ENCODE assay signal across 14 mouse cellular contexts in the genomic region with DNA sequence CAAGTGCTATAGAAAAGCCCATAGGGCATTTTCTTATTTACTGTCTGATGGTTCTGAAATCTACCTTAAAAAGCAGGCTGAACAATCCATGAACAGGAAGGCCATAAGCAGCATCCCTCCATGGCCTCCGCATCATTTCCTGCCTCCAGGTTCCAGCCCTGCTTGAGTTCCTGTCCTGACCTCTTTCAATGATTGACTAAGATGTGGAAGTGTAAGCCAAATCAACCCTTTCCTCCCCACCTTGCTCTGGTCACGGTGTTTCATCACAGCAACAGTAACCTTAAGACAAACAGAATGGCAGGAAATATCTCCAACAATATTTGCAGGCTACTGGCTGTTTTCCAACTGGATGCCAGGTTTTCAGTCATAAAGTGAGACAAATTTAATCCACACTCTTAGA. TPM values are rescaled to one million over a fixed set of nuclear protein-coding genes. Genes with fewer than 3 reads are reported as not detected.
DNase-seq lines count a peak whose midpoint lies in the region; ATAC-seq and TF ChIP-seq lines count a peak whose summit lies in the region.
"Had no signal": no experiment of that assay in that cellular context is flagged by ENCODE, and none has a peak within 500 bp of the region (broad histone marks: within the 10 kb centered on the region; RNA-seq: fewer than 3 reads in every experiment).

No protein-coding gene starts in this region.

- no peak overlapping the region for H3K27ac ChIP-seq in hindbrain, postnatal 0 days
- no peak overlapping the region for H3K27ac ChIP-seq in hindbrain, embryonic 10.5 days
- no peak overlapping the region for H3K27ac ChIP-seq in midbrain, embryonic 10.5 days (replicated peaks)
- H3K27ac ChIP-seq in midbrain, postnatal 0 days (ENCODE audit: low read depth, low read length) = no peak overlapping the region
- no peak overlapping the region for H3K27ac ChIP-seq in kidney, postnatal 0 days
- peak overlapping the region; percentile 8; the same call in 1 of the 2 replicates for H3K27ac ChIP-seq in liver, postnatal 0 days (ENCODE audit: low read depth)
- H3K27ac ChIP-seq: limb, embryonic 12.5 days; stomach, postnatal 0 days had no signal

- ATAC-seq in hindbrain, postnatal 0 days = no peak
- no peak for ATAC-seq in midbrain, postnatal 0 days (ENCODE audit: low FRiP score)
- ATAC-seq in kidney, postnatal 0 days (replicated peaks; ENCODE audit: low FRiP score, low read depth) = no peak
- no peak for ATAC-seq in liver, postnatal 0 days

- H3K4me1 ChIP-seq in hindbrain, postnatal 0 days (ENCODE audit: insufficient read depth, low read length) = peaks cover 15% of the 10 kb centered on the region
- peaks cover 57% of the 10 kb centered on the region for H3K4me1 ChIP-seq in hindbrain, embryonic 10.5 days (replicated peaks)
- peaks cover 61% of the 10 kb centered on the region for H3K4me1 ChIP-seq in midbrain, embryonic 10.5 days
- H3K4me1 ChIP-seq in midbrain, postnatal 0 days (ENCODE audit: insufficient read depth, low read length) = peaks cover 21% of the 10 kb centered on the region
- 0 out of 2 replicates have a peak, but pooled peaks cover 4% of the 10 kb centered on the region for H3K4me1 ChIP-seq in kidney, postnatal 0 days (replicated peaks; ENCODE audit: insufficient read depth, low read length)
- H3K4me1 ChIP-seq in liver, postnatal 0 days (ENCODE audit: insufficient read depth) = peaks cover 38% of the 10 kb centered on the region

- 63% methylated on average over 2 of the region's 2 CpGs for WGBS in hindbrain, postnatal 0 days
- WGBS in hindbrain, embryonic 10.5 days = 75% methylated on average over 2 of the region's 2 CpGs
- 80% methylated on average over 2 of the region's 2 CpGs for WGBS in midbrain, embryonic 10.5 days
- WGBS in midbrain, postnatal 0 days = 74% methylated on average over 2 of the region's 2 CpGs
- 29% methylated on average over 2 of the region's 2 CpGs for WGBS in kidney, postnatal 0 days
- WGBS in liver, postnatal 0 days (ENCODE audit: insufficient replicate concordance) = 37% methylated on average over 2 of the region's 2 CpGs

- H3K4me2 ChIP-seq in hindbrain, postnatal 0 days (ENCODE audit: low read depth, low read length) = peak overlapping the region; percentile 55; the same call in 1 of the 2 replicates
- no peak overlapping the region for H3K4me2 ChIP-seq in midbrain, postnatal 0 days (ENCODE audit: low read depth, low read length, poor library complexity, severe bottlenecking)
- H3K4me2 ChIP-seq in kidney, postnatal 0 days (ENCODE audit: low read length) = no peak overlapping the region
- peak overlapping the region; percentile 89 for H3K4me2 ChIP-seq in liver, postnatal 0 days (ENCODE audit: low read depth, low read length)
- H3K4me2 ChIP-seq: limb, embryonic 12.5 days had no signal

- H3K36me3 ChIP-seq in hindbrain, postnatal 0 days (ENCODE audit: insufficient read depth, low read length) = no peaks in the 10 kb centered on the region
- H3K36me3 ChIP-seq in hindbrain, embryonic 10.5 days = no peaks in the 10 kb centered on the region
- peaks cover 8% of the 10 kb centered on the region; the same call in 1 of the 2 replicates for H3K36me3 ChIP-seq in midbrain, embryonic 10.5 days
- no peaks in the 10 kb centered on the region for H3K36me3 ChIP-seq in midbrain, postnatal 0 days (ENCODE audit: insufficient read depth, low read length)
- no peaks in the 10 kb centered on the region for H3K36me3 ChIP-seq in kidney, postnatal 0 days (ENCODE audit: insufficient read depth, low read length)
- peaks cover 13% of the 10 kb centered on the region for H3K36me3 ChIP-seq in liver, postnatal 0 days (replicated peaks; ENCODE audit: insufficient read depth, low read length)
- H3K36me3 ChIP-seq: limb, embryonic 12.5 days had no signal

- no peak overlapping the region for H3K4me3 ChIP-seq in hindbrain, postnatal 0 days (ENCODE audit: low read length)
- no peak overlapping the region for H3K4me3 ChIP-seq in hindbrain, embryonic 10.5 days
- peak overlapping the region; percentile 93; the same call in 1 of the 2 replicates for H3K4me3 ChIP-seq in midbrain, embryonic 10.5 days
- no peak overlapping the region for H3K4me3 ChIP-seq in midbrain, postnatal 0 days (ENCODE audit: low read depth, low read length)
- H3K4me3 ChIP-seq in kidney, postnatal 0 days (replicated peaks; ENCODE audit: low read depth, low read length) = no peak overlapping the region
- H3K4me3 ChIP-seq in liver, postnatal 0 days (ENCODE audit: low read depth, low read length) = peak overlapping the region; percentile 96; the same call in 1 of the 2 replicates
- H3K4me3 ChIP-seq: limb, embryonic 12.5 days had no signal

- TF ChIP-seq CTCF in hindbrain, postnatal 0 days (IDR thresholded peaks at IDR 0.05; ENCODE audit: low read depth) = no peak
- no peak for TF ChIP-seq CTCF in midbrain, postnatal 0 days (IDR thresholded peaks at IDR 0.05)
- no peak for TF ChIP-seq CTCF in kidney, postnatal 0 days (IDR thresholded peaks at IDR 0.05; ENCODE audit: low read depth)
- TF ChIP-seq CTCF in liver, postnatal 0 days (IDR thresholded peaks at IDR 0.05; ENCODE audit: low read depth) = no peak

- no peak for TF ChIP-seq EP300 in liver, postnatal 0 days (IDR thresholded peaks at IDR 0.05; ENCODE audit: low read depth)

- no peak for DNase-seq in hindbrain, postnatal 0 days (ENCODE audit: low spot score)
- DNase-seq in hindbrain, embryonic 10.5 days (ENCODE audit: low spot score) = no peak
- DNase-seq in midbrain, embryonic 10.5 days (ENCODE audit: low spot score) = peak; percentile 10
- DNase-seq in midbrain, postnatal 0 days (ENCODE audit: low spot score) = no peak
- peak; percentile 32 for DNase-seq in kidney, postnatal 0 days (ENCODE audit: low spot score)
- DNase-seq in liver, postnatal 0 days = no peak
- no peak for DNase-seq in cerebellum, postnatal 36 days
- DNase-seq: cerebellum, adult 9-11 months; gastrocnemius, postnatal 36 days; retina, postnatal 1 day; thymus, postnatal 36 days had no signal

- no peaks in the 10 kb centered on the region for H3K9me3 ChIP-seq in hindbrain, postnatal 0 days (ENCODE audit: low read length)
- no peaks in the 10 kb centered on the region for H3K9me3 ChIP-seq in hindbrain, embryonic 10.5 days
- no peaks in the 10 kb centered on the region for H3K9me3 ChIP-seq in midbrain, embryonic 10.5 days (replicated peaks)
- no peaks in the 10 kb centered on the region for H3K9me3 ChIP-seq in midbrain, postnatal 0 days (ENCODE audit: low read length)
- no peaks in the 10 kb centered on the region for H3K9me3 ChIP-seq in kidney, postnatal 0 days (replicated peaks; ENCODE audit: low read length)
- no peaks in the 10 kb centered on the region for H3K9me3 ChIP-seq in liver, postnatal 0 days (ENCODE audit: low read length)
- H3K9me3 ChIP-seq: limb, embryonic 12.5 days had no signal

- H3K9ac ChIP-seq in hindbrain, postnatal 0 days (replicated peaks; ENCODE audit: low read length) = no peak overlapping the region
- no peak overlapping the region for H3K9ac ChIP-seq in midbrain, postnatal 0 days (replicated peaks; ENCODE audit: low read length, poor library complexity, severe bottlenecking)
- H3K9ac ChIP-seq in kidney, postnatal 0 days (ENCODE audit: low read depth, low read length) = no peak overlapping the region
- no peak overlapping the region for H3K9ac ChIP-seq in liver, postnatal 0 days (replicated peaks)
- H3K9ac ChIP-seq: limb, embryonic 12.5 days had no signal

- no peaks in the 10 kb centered on the region for H3K27me3 ChIP-seq in hindbrain, postnatal 0 days (ENCODE audit: insufficient read depth, low read length)
- no peaks in the 10 kb centered on the region for H3K27me3 ChIP-seq in hindbrain, embryonic 10.5 days (ENCODE audit: insufficient read depth, poor library complexity, severe bottlenecking)
- no peaks in the 10 kb centered on the region for H3K27me3 ChIP-seq in midbrain, embryonic 10.5 days (ENCODE audit: low read depth, poor library complexity, severe bottlenecking)
- H3K27me3 ChIP-seq in midbrain, postnatal 0 days (ENCODE audit: insufficient read depth, low read length) = no peaks in the 10 kb centered on the region
- no peaks in the 10 kb centered on the region for H3K27me3 ChIP-seq in kidney, postnatal 0 days (ENCODE audit: insufficient read depth, low read length)
- H3K27me3 ChIP-seq in liver, postnatal 0 days (ENCODE audit: insufficient read depth, low read length) = no peaks in the 10 kb centered on the region
- H3K27me3 ChIP-seq: CH12.LX; limb, embryonic 12.5 days had no signal

RNA-seq across cellular contexts. Expression of a gene that starts 4.7 kb away (rescaled TPM):
- 57.0 and 60.8 TPM in 2 replicates for total RNA-seq in hindbrain, postnatal 0 days (2014; rRNA removed)
- polyA plus RNA-seq in hindbrain, postnatal 0 days (2015; fragmentation: Nextera tagmentation; extraction: Ambion mirVana) = 53.3 and 58.3 TPM in 2 replicates
- polyA plus RNA-seq in hindbrain, embryonic 10.5 days (2016; fragmentation: Nextera tagmentation; extraction: Ambion mirVana) = 25.2 and 26.4 TPM in 2 replicates
- polyA plus RNA-seq in midbrain, embryonic 10.5 days (2016; fragmentation: Nextera tagmentation; extraction: Ambion mirVana) = 39.0 and 39.8 TPM in 2 replicates
- 32.9 and 60.9 TPM in 2 replicates for total RNA-seq in midbrain, postnatal 0 days (2014; rRNA removed)
- polyA plus RNA-seq in midbrain, postnatal 0 days (2015; fragmentation: Nextera tagmentation; extraction: Ambion mirVana) = 57.0 and 57.9 TPM in 2 replicates
- 21.5 and 22.1 TPM in 2 replicates for polyA plus RNA-seq in kidney, postnatal 0 days (2015; fragmentation: Nextera tagmentation; extraction: Ambion mirVana)
- 21.2 and 23.8 TPM in 2 replicates for polyA plus RNA-seq in liver, postnatal 0 days (2015; fragmentation: Nextera tagmentation; extraction: Ambion mirVana)

Comparison
In these comparisons a context has a peak if more than half of its experiments do, and no peak if none do; other contexts are left out.
1. DNase-seq: peak in midbrain, embryonic 10.5 days (single experiment) and kidney, postnatal 0 days (single experiment); none in hindbrain, postnatal 0 days (single experiment), hindbrain, embryonic 10.5 days (single experiment), midbrain, postnatal 0 days (single experiment), liver, postnatal 0 days (single experiment) and cerebellum, postnatal 36 days (0 of 2).
2. H3K4me3 ChIP-seq: peak in midbrain, embryonic 10.5 days (single experiment) and liver, postnatal 0 days (single experiment); none in hindbrain, postnatal 0 days (single experiment), hindbrain, embryonic 10.5 days (single experiment), midbrain, postnatal 0 days (single experiment) and kidney, postnatal 0 days (single experiment).
3. H3K4me2 ChIP-seq: peak in hindbrain, postnatal 0 days (single experiment) and liver, postnatal 0 days (single experiment); none in midbrain, postnatal 0 days (single experiment) and kidney, postnatal 0 days (single experiment).